Mouse (Mus musculus) frontal cortex, postnatal 14 days (tissue): ENCODE results near the gene Atp8b2.
A peak's percentile ranks its signal among the peaks of the same experiment; 100 is the strongest.

Experiments used
- DNase-seq, 2 experiments: peaks; one replicate each; pipeline ENCODE4 v3.0.0; 2022; ENCODE audit warnings: low spot score in 2 of 2

Atp8b2 gene

DNA sequence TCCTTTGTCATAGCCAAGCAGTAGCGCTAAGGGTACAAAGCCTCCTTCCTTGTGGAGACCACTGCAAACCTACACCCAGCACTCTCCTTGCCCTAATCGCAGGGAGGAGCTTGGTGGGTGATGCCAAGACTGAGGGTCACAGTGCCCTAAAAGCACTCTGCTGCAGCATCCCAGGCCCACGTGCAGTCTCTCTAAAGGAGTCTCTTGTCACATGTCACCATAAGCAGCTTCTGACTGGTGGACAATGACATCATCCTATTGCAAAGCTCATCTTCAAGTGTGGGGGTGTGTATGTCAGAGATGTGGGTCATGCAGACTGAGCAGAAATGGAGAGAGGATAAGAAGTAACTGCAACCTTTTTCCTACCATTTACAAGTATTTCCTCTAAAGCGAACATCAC lies 3.9 kb downstream of the Atp8b2 start:
- peak; percentile 40 to 56 for DNase-seq

GRCm38 (mm10) chr3:89957880-89958279 lies 5.4 kb downstream of the Atp8b2 start:
- DNase-seq = no peak

GRCm38 (mm10) chr3:89956177-89956971 lies 6.9 kb downstream of the Atp8b2 start:
- DNase-seq = no peak

GRCm38 (mm10) chr3:89953420-89953819 lies 9.9 kb downstream of the Atp8b2 start:
- DNase-seq = peak; percentile 54 to 69

DNA sequence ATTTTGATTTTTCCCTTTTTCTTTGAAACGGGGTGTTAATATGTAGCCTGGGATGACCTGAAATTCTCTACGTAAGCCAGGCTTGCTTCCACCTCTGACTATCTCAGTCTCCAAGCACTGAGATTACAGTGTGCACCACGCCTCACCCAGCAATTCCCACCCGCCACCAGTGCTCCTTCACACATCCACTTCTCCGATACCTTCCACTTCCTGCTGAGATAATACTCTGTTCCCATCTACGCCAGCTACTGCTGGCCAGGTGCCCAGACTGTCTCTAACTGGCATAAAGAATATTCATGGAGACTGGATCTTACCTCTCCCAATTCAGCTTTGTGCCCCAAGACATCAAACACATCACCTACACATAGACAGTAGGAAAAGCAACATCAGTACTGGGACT lies 14.7 kb downstream of the Atp8b2 start:
- peak in 1 of 2 experiments; percentile 44 for DNase-seq

DNA sequence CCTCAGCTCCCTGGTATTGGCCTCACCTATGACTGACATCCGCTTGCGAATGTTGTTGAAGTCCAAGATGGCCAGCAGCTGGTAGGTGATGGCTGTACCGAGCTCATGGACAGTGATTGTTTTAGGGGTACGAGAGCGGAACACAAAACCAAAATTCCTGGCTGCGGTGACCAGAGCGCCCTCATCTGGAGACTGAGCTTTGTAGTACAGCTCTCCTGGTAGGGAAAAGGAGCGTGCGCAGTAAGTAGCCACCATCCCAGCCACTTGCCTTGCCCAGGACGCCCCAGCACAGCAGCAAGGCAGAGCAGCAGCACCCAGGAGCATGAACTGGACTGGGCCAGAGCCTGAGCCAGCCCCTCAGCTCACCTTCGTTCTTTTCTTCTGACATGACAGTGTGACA lies 15.3 kb downstream of the Atp8b2 start:
- DNase-seq = no peak

DNA sequence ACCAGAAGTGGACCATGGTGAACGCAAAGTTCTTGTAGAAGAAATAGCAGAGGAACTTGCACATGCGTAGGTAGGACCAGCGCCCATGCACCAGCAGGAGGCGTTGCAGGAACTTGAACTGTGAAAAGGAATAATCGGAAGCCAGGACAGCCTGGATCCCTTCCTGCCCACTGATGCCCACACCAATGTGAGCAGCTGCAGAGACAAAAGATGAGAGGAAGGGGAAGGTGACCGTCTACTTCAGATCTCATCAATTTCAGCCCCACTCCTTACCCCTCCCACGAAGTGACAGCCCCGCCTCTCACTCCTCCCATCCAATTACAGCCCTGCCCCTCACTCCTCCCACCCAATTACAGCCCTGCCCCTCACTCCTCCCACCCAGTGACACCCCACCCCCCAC lies 18.3 kb downstream of the Atp8b2 start:
- DNase-seq = no peak

GRCm38 (mm10) chr3:89942894-89943293 lies 20.4 kb downstream of the Atp8b2 start:
- DNase-seq = no peak

DNA sequence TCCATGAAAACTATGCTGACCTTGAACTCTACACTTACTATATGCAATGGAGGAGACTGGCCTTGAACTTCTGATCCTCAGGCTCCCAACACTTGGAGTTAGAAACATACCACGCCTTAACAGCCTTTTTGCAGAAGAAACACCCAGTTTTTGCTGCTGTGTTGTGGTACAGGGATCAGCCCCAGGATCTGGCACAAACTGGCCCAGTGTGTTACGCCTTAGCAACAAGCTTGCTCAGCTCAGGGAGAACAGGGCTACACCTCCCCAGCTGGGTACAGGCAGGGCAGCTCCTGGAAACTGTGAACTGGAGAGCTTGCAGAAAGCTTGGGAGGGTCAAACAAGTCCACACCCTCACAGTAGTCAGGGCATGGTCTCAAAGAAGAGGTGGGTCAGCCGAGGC lies 26.8 kb downstream of the Atp8b2 start:
- DNase-seq = no peak

DNA sequence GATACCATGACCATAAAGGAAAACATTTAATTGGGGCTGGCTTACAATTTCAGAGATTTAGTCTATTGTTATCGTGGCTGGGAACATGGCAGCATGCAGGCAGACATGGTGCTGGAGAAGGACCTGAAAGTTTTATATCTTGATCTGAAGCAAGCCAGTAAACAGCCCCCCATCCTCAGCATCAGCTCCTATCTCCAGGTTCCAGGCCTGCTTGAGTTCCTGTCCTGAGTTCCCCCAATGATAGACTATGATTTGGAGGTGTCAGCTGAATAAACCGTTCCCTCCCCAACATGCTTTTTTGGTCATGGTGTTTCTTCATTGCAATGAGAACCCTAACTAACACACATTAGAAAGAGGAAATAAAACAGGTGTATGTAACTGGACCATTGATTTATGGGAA lies 30.4 kb downstream of the Atp8b2 start:
- no peak for DNase-seq

GRCm38 (mm10) chr3:89928956-89929355 lies 34.4 kb downstream of the Atp8b2 start:
- no peak for DNase-seq

- DNase-seq = no peak
Observed at GRCm38 (mm10) chr3:89926440-89926839, 36.9 kb downstream of the Atp8b2 start.

DNA sequence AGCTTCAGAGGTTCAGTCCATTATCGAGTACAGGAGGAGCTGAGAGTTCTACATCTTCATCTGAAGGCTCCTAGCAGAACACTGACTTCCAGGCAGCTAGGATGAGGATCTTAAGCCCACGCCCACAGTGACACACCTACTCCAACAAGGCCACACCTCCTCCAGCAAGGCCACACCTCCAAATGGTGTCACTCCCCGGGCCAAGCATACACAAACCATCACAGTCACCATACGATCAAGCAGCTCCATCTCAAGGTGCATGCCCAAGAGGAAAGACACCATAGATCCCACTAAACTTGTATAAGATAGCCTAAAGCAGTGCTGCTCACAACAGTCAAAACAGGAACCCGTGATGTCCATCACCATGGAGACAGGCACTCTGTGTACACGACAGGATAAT lies 42.6 kb downstream of the Atp8b2 start:
- no peak for DNase-seq

DNA sequence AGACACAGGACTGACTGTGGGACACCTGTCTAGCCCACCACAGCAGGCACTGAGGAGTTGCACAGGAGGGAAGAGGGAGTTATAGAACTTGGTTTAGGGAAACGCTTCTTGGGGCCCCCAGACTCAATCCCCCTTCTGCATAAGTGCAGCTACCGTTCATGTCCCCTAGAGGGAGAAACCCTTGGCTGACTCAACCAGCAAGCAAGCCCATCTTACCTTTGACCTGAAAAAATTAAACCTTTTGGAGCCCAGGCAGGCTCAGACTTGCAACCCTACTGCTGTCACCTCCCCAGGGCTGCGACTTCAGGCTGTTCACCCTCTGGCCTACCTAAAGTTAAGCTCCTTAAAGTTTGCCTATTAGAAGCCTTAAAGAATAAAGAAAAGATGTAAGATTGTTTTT lies 45.9 kb downstream of the Atp8b2 start:
- no peak for DNase-seq

- no peak for DNase-seq
Observed at GRCm38 (mm10) chr3:89916622-89917021, 46.7 kb downstream of the Atp8b2 start.

- no peak for DNase-seq
Observed at GRCm38 (mm10) chr3:89914700-89915099, 48.6 kb downstream of the Atp8b2 start.

- peak; percentile 59 to 65 for DNase-seq
Observed at GRCm38 (mm10) chr3:89912543-89913391, 50.5 kb downstream of the Atp8b2 start, which contains the start of gene Il6ra. TSS of gene Il6ra (minus strand) at chr3:89913196.

DNA sequence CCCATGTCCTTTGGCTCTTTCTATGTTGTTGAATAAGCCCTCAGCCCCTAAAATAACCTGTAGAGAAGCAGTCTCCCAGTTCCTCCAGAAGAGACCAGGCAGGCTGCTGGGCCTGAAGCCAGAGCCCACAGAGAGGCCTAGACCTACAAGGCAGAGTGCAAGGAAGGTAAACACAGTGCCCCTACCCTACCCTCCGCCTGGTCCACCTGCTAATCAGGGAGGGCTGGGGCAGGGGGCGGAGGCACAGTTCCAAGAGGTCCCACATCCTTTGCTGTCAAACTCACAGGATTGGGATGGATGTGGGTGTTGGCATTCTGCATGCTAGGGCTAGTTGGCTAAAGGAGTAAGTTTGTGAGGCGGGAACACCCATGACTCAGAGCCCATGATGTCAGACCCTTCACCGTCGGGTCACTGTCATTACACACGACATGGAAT lies 51.2 kb downstream of the Atp8b2 start:
- DNase-seq = no peak

GRCm38 (mm10) chr3:89911207-89911606 lies 52.1 kb downstream of the Atp8b2 start:
- DNase-seq = peak; percentile 18 to 35

- no peak for DNase-seq
Observed at GRCm38 (mm10) chr3:89909703-89910542, 53.4 kb downstream of the Atp8b2 start.

- no peak for DNase-seq
Observed at GRCm38 (mm10) chr3:89908836-89909235, 54.5 kb downstream of the Atp8b2 start.

GRCm38 (mm10) chr3:89907846-89908245 lies 55.5 kb downstream of the Atp8b2 start:
- DNase-seq = no peak
